In the genomic region with DNA sequence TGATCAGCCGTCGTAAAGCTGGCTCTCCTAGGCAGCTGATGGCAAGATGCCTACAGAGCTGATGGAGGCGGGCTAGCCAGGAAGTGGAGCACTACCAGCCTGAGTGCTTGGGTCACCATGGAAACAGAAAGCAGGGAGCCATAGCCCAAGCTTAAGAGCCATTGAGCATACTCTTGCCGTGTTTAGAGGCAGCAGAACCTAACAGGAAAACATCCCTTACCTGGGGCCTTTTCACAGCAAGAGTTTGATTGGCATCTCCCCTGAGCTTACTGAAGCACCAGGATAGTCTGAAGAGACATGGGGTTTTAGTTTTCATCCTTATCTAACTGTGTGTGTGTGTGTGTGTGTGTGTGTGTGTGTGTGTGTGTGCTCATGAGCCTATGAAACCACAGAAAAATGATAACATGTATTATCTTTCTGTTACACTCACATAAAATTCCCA, we compare ENCODE assay signal across 10 mouse cellular contexts. TPM values are rescaled to one million over a fixed set of nuclear protein-coding genes. Genes with fewer than 3 reads are reported as not detected.
DNase-seq lines count a peak whose midpoint lies in the region; ATAC-seq lines count a peak whose summit lies in the region.
"Had no signal": no experiment of that assay in that cellular context is flagged by ENCODE, and none has a peak within 500 bp of the region (broad histone marks: within the 10 kb centered on the region; RNA-seq: fewer than 3 reads in every experiment).

No protein-coding gene starts in this region.

- intact Hi-C loops in heart, postnatal 14 days (cut with DNase I) = no loop called here

- 44% methylated on average over 4 of the region's 4 CpGs for WGBS in hindbrain, embryonic 13.5 days
- WGBS in hindbrain, embryonic 10.5 days = 54% methylated on average over 4 of the region's 4 CpGs
- WGBS in lung, embryonic 16.5 days = 28% methylated on average over 4 of the region's 4 CpGs

- H3K9ac ChIP-seq in hindbrain, embryonic 13.5 days = no peak overlapping the region
- H3K9ac ChIP-seq in lung, embryonic 16.5 days (ENCODE audit: low read length) = no peak overlapping the region

- 0 out of 2 replicates have a peak, but pooled peaks cover 5% of the 10 kb centered on the region for H3K4me1 ChIP-seq in hindbrain, embryonic 13.5 days (replicated peaks)
- H3K4me1 ChIP-seq in hindbrain, embryonic 10.5 days (replicated peaks) = 0 out of 2 replicates have a peak, but pooled peaks cover 5% of the 10 kb centered on the region
- no peaks in the 10 kb centered on the region for H3K4me1 ChIP-seq in lung, embryonic 16.5 days (replicated peaks; ENCODE audit: control insufficient read depth, insufficient read depth, low read length)

- DNase-seq in hindbrain, embryonic 10.5 days (ENCODE audit: low spot score) = no peak
- peak; percentile 64 to 74 for DNase-seq in layer of hippocampus, adult 18-20 months (ENCODE audit: low spot score in 2 of 2)
- DNase-seq in right cerebral cortex, postnatal 25 days = peak; percentile 68
- DNase-seq in gastrocnemius, postnatal 25 days = no peak
- DNase-seq in cerebellum, adult 11 months = no peak
- no peak for DNase-seq in heart, postnatal 14 days
- DNase-seq: heart, adult 11 months had no signal

- H3K4me2 ChIP-seq in hindbrain, embryonic 13.5 days = no peak overlapping the region
- H3K4me2 ChIP-seq in lung, embryonic 16.5 days (ENCODE audit: low read depth, low read length) = no peak overlapping the region

- H3K27me3 ChIP-seq in hindbrain, embryonic 13.5 days = no peaks in the 10 kb centered on the region
- H3K27me3 ChIP-seq in hindbrain, embryonic 10.5 days (ENCODE audit: insufficient read depth, poor library complexity, severe bottlenecking) = no peaks in the 10 kb centered on the region
- no peaks in the 10 kb centered on the region for H3K27me3 ChIP-seq in lung, embryonic 16.5 days (ENCODE audit: control insufficient read depth, insufficient read depth, low read depth, low read length)
- H3K27me3 ChIP-seq: CH12.LX had no signal

- peaks cover 7% of the 10 kb centered on the region; the same call in 1 of the 2 replicates for H3K9me3 ChIP-seq in hindbrain, embryonic 13.5 days
- no peaks in the 10 kb centered on the region for H3K9me3 ChIP-seq in hindbrain, embryonic 10.5 days
- no peaks in the 10 kb centered on the region for H3K9me3 ChIP-seq in lung, embryonic 16.5 days (ENCODE audit: control insufficient read depth, low read length)

- ATAC-seq in hindbrain, embryonic 13.5 days (ENCODE audit: low FRiP score) = peak; percentile 65; the same call in 1 of the 2 replicates
- peak; percentile 61; the same call in 1 of the 2 replicates for ATAC-seq in lung, embryonic 16.5 days (ENCODE audit: low read depth)

- H3K36me3 ChIP-seq in hindbrain, embryonic 13.5 days = no peaks in the 10 kb centered on the region
- H3K36me3 ChIP-seq in hindbrain, embryonic 10.5 days = no peaks in the 10 kb centered on the region
- no peaks in the 10 kb centered on the region for H3K36me3 ChIP-seq in lung, embryonic 16.5 days (ENCODE audit: control insufficient read depth, insufficient read depth, low read length)

- H3K4me3 ChIP-seq in hindbrain, embryonic 13.5 days = no peak overlapping the region
- H3K4me3 ChIP-seq in hindbrain, embryonic 10.5 days = no peak overlapping the region
- no peak overlapping the region for H3K4me3 ChIP-seq in lung, embryonic 16.5 days (ENCODE audit: low read length)

- no peak overlapping the region for H3K27ac ChIP-seq in hindbrain, embryonic 13.5 days
- no peak overlapping the region for H3K27ac ChIP-seq in hindbrain, embryonic 10.5 days
- H3K27ac ChIP-seq in lung, embryonic 16.5 days (ENCODE audit: low read length) = no peak overlapping the region

RNA-seq across cellular contexts. Expression of a gene that starts 13.0 kb away (rescaled TPM):
- 0.38 TPM in 2 replicates for polyA plus RNA-seq in hindbrain, embryonic 13.5 days (2015; fragmentation: Nextera tagmentation; extraction: Ambion mirVana)
- 0.34 and 0.37 TPM in 2 replicates for polyA plus RNA-seq in hindbrain, embryonic 10.5 days (2016; fragmentation: Nextera tagmentation; extraction: Ambion mirVana)
- 1 to 10 TPM; 1.6 to 2.4 TPM for total RNA-seq in layer of hippocampus, adult 18-20 months (2021)
- 0.65 and 0.70 TPM in 2 replicates for polyA plus RNA-seq in lung, embryonic 16.5 days (2015; fragmentation: Nextera tagmentation; extraction: Ambion mirVana)
- under 1 TPM in 1 of 2 experiments, not detected in 1; 0.16 TPM for total RNA-seq in gastrocnemius, postnatal 25 days (2021)
- 1 to 10 TPM in 1 of 2 experiments, under 1 TPM in 1; 0.44 to 2.0 TPM for total RNA-seq in heart, postnatal 14 days (2021)
- total RNA-seq: CH12.LX had no signal

Comparison
In these comparisons a context has a peak if more than half of its experiments do, and no peak if none do; other contexts are left out.
1. DNase-seq: peak in layer of hippocampus, adult 18-20 months (2 of 2) and right cerebral cortex, postnatal 25 days (single experiment); none in hindbrain, embryonic 10.5 days (single experiment), gastrocnemius, postnatal 25 days (single experiment), cerebellum, adult 11 months (single experiment) and heart, postnatal 14 days (0 of 2).